Mouse (Mus musculus): ENCODE measurements around the gene Zfhx3. TPM values are rescaled to one million over a fixed set of nuclear protein-coding genes. Genes with fewer than 3 reads are reported as not detected.

The Zfhx3 gene
- polyA plus RNA-seq, 1 experiment from 2014 or later, result 14.4 TPM

GRCm38 (mm10) chr8:108671939-108672515 is 729.6 kb downstream of the Zfhx3 start:
- Histone ChIP-seq H3K4me1 (peaks cover 11% of the 10 kb centered on the region), H3K27me3 (ENCODE audit: low read depth, poor library complexity, severe bottlenecking) (peaks cover 10% of the 10 kb centered on the region), H3K4me3 (no peak overlapping the region), H3K27ac (replicated peaks) (no peak overlapping the region), H3K9me3 (replicated peaks) (no peaks in the 10 kb centered on the region), H3K36me3 (no peaks in the 10 kb centered on the region)
- no peak for DNase-seq (ENCODE audit: low spot score)
- 91% methylated on average over 11 of the region's 11 CpGs for WGBS

DNA sequence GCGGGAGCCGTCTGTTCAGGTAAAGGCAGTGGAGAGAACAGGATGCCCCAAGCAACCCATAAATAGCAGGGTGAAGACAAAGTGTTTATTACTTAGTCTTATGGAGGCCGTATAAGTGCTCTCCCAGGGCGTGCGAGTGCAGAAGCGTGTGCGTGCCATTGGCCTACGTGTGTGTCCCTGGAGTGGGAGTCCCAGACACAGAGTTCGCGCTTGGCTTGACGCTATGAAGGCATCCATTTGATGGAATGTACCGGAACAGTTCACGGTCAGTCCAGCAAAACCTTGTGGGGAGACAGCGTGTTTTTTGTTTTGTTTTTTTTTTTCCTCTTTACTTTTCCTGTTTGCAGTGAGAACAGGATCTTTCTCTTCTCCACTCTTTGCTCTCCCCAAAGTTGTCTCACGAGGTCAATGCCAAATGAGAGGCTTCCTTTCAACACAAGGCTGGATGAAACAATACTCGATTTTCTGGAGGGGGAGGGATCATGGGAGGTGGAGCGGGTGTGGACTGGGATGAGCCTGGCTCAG is 732.6 kb downstream of the Zfhx3 start:
- peak overlapping the region; percentile 52; the same call in 1 of the 2 replicates for H3K27ac ChIP-seq (replicated peaks)
- no peaks in the 10 kb centered on the region for H3K36me3 ChIP-seq
- 69% methylated on average over 17 of the region's 17 CpGs for WGBS
- H3K4me1 ChIP-seq, result peaks cover 11% of the 10 kb centered on the region
- no peaks in the 10 kb centered on the region for H3K9me3 ChIP-seq (replicated peaks)
- no peak overlapping the region for H3K4me3 ChIP-seq
- no peak for DNase-seq (ENCODE audit: low spot score)
- peaks cover 10% of the 10 kb centered on the region for H3K27me3 ChIP-seq (ENCODE audit: low read depth, poor library complexity, severe bottlenecking)

DNA sequence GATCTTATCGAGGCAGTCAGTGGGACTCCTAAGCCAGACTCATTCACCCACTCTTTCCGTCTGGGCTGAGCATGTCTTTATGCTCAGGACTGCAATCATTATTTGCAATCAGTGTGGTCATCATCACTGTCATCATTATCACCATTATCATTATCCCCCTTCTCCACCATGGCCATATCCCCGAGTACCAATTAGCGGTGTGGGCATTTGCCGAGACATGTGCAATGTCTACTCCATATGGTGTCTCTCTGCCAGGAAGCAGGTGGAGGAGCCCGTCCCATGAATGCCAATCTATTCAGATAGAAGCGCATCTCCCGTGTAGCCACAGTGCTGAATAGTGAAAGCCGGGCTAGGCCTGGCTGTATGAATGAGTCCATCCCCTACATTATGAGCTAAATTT is 747.2 kb downstream of the Zfhx3 start:
- Histone ChIP-seq H3K9me3 (replicated peaks) (no peaks in the 10 kb centered on the region), H3K27ac (replicated peaks) (no peak overlapping the region), H3K4me1 (peaks cover 28% of the 10 kb centered on the region), H3K4me3 (no peak overlapping the region), H3K36me3 (no peaks in the 10 kb centered on the region), H3K27me3 (ENCODE audit: low read depth, poor library complexity, severe bottlenecking) (peaks cover 41% of the 10 kb centered on the region)
- DNase-seq (ENCODE audit: low spot score), result no peak
- WGBS, result 93% methylated on average over 9 of the region's 9 CpGs

DNA sequence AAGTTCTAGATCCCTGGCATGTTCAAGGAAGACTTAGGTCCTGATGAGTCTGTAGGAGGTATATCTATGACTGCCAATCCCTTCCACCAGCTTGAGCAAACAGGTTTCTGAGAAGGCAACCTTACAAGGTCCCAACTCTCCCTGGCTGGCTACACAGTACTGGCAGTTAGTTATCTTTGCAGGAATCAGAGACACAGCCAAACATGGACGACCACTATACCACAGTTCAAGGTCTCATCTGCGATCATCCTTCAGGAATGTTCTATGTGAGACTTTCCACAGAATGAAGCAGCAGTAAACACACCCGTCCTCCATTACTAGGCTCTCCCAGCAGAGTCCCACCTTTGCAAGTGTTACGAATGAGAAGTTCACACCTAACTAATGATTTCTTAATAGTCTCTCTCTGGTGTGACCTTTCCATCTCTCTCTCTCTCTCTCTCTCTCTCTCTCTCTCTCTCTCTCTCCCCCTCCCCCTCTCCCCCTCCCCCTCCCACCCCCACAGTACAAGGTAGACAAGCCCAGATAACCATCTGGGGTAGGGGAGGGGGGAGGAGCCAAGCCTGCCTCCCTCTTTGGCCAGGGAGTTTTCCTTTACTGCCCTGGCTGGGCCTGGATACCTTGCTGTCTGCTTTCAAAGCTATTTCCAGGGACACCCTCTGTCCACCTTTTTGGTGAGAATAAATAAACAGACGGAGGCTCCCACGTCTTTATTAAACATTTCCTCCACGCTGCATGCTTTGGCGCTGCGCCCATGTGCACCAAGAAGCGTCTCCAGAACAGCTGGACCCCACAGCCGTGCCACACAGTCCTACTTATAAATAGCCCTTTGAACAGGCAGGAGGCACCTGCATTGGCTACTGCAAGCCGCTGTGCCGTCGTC is 748.4 kb downstream of the Zfhx3 start:
- Histone ChIP-seq H3K4me1 (peaks cover 38% of the 10 kb centered on the region), H3K9me3 (replicated peaks) (no peaks in the 10 kb centered on the region), H3K27ac (replicated peaks) (peak overlapping the region; percentile 68; the same call in 1 of the 2 replicates), H3K4me3 (no peak overlapping the region; the same call in none of the 2 replicates), H3K27me3 (ENCODE audit: low read depth, poor library complexity, severe bottlenecking) (peaks cover 52% of the 10 kb centered on the region), H3K36me3 (no peaks in the 10 kb centered on the region)
- 34% methylated on average over 14 of the region's 14 CpGs for WGBS
- peak; percentile 32 for DNase-seq (ENCODE audit: low spot score)

DNA sequence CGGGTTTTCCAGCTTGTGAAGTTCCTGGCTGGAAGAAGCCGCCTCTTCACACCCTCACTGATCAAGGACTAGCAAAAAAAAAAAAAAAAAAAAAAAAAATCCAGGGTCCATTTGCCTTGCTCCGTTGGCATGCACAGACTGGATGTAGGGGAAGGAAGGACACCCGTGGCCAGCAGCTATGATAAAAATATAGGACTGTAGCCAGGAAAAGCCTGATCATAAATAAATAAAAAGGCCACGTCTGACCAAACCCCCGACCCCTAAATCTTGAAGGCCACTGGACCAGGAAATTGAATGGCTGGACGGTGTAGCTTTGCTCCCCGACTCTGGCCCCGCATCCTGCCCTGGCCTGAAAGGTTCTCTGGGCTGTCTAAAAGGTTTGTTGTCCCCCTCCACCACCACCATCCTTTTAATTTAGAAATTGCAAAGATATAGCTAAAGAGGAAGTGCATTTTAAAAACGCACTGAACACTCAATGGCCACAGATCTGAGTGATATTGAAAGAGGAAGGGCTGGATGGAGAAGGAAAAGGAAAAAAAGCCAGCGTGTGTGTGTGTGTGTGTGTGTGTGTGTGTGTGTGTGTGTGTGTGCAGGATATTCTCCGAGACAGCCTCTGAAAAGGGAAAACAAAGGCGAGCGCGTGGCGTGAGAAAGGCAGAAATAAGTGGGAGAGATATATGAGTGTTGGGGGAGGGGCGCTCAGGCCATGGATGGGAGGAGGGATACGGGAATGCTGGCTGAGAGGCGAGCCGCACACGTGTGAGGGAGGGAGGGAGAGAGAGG is 749.2 kb downstream of the Zfhx3 start:
- no peaks in the 10 kb centered on the region for H3K36me3 ChIP-seq
- WGBS, result 3% methylated on average over 21 of the region's 21 CpGs
- H3K4me1 ChIP-seq, result peaks cover 46% of the 10 kb centered on the region
- H3K27ac ChIP-seq (replicated peaks), result peak overlapping the region; percentile 68
- H3K27me3 ChIP-seq (ENCODE audit: low read depth, poor library complexity, severe bottlenecking), result peaks cover 61% of the 10 kb centered on the region
- peak overlapping the region; percentile 48 for H3K4me3 ChIP-seq
- no peaks in the 10 kb centered on the region for H3K9me3 ChIP-seq (replicated peaks)
- DNase-seq (ENCODE audit: low spot score), result peak; percentile 53

DNA sequence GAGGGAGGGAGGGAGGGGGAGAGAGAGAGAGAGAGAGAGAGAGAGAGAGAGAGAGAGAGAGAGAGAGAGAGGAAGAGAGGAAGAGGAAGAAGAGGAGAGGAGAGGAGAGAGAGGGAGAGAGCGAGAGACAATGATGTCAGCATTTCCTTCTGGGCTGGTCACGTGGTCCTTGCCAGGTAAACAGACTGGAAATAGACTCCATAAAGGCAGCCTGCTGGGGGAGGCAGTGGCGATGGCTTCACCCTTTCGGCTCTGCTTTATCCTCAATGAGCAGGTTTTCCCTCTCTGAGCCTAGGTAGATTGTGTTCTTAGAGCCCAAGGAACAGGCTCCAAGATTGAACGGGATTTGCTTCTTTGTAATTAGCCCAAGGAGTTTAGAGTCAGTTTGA is 749.8 kb downstream of the Zfhx3 start:
- H3K27ac ChIP-seq (replicated peaks), result peak overlapping the region; percentile 68
- H3K4me1 ChIP-seq, result peaks cover 51% of the 10 kb centered on the region

DNA sequence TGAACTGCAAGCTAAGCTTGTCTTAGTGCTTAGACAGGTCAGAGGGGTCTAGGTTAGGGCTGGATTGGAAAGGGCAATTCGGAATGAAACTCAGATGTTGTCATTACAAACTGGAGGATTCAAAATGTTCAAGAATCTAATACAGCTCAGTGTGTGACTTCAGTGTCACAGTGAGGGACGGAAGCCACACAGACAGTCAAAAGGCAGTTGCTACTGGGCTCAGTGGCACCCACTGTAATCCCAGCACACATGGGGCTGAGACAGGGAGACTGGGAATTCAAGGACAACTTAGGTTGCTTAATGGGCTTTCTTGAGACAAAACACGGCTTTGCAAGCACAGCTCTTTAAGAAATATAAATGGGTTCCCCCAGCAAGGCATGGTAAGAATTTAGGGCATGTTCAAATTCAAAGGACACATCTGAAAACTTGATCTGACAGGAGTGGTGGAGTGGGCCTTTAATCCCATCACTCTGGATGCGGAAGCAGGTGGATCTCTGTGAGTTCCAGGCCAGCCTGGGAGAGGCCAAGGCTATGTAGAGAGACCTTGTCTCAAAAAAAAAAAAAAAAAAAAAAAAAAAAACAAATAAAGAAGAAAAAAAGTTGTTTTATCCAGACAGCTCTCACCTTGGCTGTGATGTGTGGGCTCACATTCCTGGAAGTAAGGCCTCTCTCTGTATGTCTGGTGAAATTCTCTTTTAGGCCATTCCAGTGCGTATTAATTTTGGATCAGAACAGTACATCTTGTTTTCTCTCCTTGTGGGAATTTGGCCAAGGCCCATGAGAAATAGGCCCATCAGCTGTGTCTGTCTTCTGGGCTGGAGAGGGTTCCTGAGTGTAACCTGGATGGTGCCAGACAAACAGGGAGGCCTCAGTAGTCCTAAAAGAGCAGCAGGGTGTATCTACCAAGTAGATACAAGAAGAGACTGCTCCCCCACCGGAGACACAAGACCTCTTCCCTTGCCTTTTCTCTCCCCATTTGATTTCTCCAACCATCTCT is 750.5 kb downstream of the Zfhx3 start:
- Histone ChIP-seq H3K27ac (replicated peaks) (peak overlapping the region; percentile 68; the same call in 1 of the 2 replicates), H3K4me3 (peak overlapping the region; percentile 48; the same call in 1 of the 2 replicates), H3K9me3 (replicated peaks) (no peaks in the 10 kb centered on the region), H3K36me3 (no peaks in the 10 kb centered on the region), H3K4me1 (peaks cover 58% of the 10 kb centered on the region), H3K27me3 (ENCODE audit: low read depth, poor library complexity, severe bottlenecking) (peaks cover 74% of the 10 kb centered on the region)
- DNase-seq (ENCODE audit: low spot score), result no peak
- WGBS, result 57% methylated on average over 6 of the region's 6 CpGs

More for the DNA sequence above, 749.8 kb downstream of the Zfhx3 start:
- whole genome bisulfite sequencing, result 4% methylated on average over 5 of the region's 5 CpGs
- Histone ChIP-seq H3K36me3 (no peaks in the 10 kb centered on the region), H3K4me3 (peak overlapping the region; percentile 48), H3K9me3 (replicated peaks) (no peaks in the 10 kb centered on the region), H3K27me3 (ENCODE audit: low read depth, poor library complexity, severe bottlenecking) (peaks cover 67% of the 10 kb centered on the region)
- peak; percentile 44 for DNase-seq (ENCODE audit: low spot score)

DNA sequence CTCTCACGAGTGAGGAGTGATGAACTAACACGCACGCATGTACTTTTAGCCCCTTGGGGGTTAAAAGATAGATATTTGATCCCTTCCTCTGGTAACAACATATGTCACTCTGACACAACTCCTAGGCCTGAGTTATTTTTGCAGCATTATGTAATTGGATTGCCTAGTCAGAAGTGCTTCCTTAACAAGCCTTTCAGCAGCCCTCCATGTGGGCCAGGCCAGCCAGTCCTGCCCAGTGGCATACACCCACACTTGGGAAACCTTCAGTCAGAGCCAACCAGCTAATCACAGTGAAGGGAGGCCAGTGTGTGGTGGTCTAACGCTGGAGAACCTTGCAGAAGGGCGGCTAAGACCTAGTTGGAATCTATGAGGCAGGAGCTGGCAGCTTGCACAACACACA is 751.4 kb downstream of the Zfhx3 start:
- H3K36me3 ChIP-seq, result no peaks in the 10 kb centered on the region
- H3K4me1 ChIP-seq, result peaks cover 66% of the 10 kb centered on the region
- WGBS, result 56% methylated on average over 5 of the region's 5 CpGs
- DNase-seq (ENCODE audit: low spot score), result no peak
- H3K27ac ChIP-seq (replicated peaks), result no peak overlapping the region
- H3K4me3 ChIP-seq, result no peak overlapping the region
- H3K27me3 ChIP-seq (ENCODE audit: low read depth, poor library complexity, severe bottlenecking), result peaks cover 83% of the 10 kb centered on the region
- no peaks in the 10 kb centered on the region for H3K9me3 ChIP-seq (replicated peaks)

DNA sequence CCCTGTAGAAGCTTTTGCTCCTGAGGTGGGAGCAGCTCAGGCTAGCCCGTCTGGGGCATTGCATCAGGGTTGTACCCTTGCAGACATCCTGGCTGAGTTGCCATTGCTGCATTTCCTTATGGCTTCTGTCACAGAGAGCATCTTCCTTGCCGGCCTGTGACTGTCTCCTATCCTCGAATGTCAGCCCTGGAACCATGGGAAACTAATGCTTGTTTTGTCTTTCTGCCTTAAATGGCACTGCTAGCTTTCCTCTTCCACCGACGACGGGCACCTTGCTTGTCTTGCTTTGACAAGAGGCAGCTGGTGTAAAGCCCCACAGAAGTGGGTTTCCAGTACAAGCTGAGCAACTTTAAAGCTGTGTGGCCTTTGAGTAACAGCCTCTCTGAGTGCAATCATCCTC is 752.1 kb downstream of the Zfhx3 start:
- Histone ChIP-seq H3K27me3 (ENCODE audit: low read depth, poor library complexity, severe bottlenecking) (peaks cover 89% of the 10 kb centered on the region), H3K36me3 (no peaks in the 10 kb centered on the region), H3K9me3 (replicated peaks) (no peaks in the 10 kb centered on the region), H3K4me3 (no peak overlapping the region), H3K4me1 (peaks cover 73% of the 10 kb centered on the region), H3K27ac (replicated peaks) (no peak overlapping the region)
- DNase-seq (ENCODE audit: low spot score), result no peak
- 31% methylated on average over 6 of the region's 6 CpGs for WGBS

DNA sequence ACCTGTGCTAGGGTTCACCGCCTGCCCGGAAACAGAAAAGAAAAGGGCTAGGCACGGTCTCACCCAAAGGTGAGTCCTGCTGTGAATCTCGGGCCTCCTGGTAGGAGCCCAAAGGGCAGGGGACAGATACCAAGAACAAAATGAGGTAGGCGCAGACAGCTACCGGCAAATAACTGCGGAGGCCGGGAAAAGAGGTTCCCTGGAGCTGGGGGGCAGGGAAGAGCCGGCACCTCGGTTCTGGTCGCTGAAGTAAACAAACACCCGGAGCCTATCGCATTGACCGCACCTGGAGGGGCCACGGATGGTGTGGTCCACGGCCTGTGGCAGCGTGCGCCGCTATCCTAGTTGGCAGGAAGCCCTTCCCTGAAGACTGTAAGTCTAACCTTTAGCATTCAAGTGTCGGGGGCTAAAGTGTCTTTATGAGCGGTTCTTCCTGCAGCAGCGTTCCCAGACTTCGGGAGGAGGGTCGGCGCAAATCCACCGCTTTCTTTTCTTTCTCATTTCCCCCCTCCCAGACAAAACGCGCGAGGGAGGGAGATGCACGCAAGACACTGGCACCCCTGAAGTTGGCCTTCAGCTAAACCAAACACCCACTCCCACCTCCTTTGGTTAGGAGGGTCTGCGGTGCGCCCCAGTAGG is 752.9 kb downstream of the Zfhx3 start:
- WGBS, result 2% methylated on average over 32 of the region's 32 CpGs
- Histone ChIP-seq H3K4me3 (peak overlapping the region; percentile 53), H3K36me3 (no peaks in the 10 kb centered on the region), H3K9me3 (replicated peaks) (no peaks in the 10 kb centered on the region), H3K27me3 (ENCODE audit: low read depth, poor library complexity, severe bottlenecking) (peaks cover 89% of the 10 kb centered on the region), H3K4me1 (peaks cover 81% of the 10 kb centered on the region), H3K27ac (replicated peaks) (peak overlapping the region; percentile 59)
- DNase-seq (ENCODE audit: low spot score), result peak; percentile 47

DNA sequence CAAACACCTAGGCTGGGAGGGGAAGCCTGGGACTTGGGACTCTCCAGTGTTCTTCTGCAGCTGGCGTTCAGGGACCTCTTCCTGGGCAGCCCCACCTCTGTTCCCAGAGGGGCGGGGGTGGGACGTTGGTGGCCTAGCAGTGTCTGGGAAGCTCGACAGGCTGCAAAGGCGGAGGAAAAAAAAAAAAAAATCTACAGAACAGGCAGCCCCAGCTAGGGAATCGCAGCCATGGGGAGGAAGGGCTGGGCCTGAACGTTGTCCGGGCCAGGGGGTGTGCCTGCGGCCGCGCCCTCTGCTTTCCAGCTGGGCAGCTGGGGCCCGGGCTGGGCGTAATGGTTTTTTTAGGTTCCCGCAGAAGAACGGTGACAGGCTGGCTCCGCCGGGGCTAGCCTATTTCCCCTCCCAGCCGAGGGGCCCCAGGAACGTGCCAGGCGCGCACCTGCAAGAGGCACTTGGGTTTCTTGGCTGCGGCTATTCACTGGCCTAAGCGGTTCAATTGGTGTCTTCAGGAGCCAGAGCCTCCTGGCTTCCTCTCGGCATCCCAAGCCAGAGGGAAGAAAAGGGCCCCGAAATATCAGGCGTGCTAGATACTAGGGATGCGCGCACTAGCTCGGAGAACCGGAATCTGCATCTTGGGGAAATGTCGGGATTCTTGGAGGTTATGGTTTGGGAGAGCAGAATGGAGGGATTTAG is 753.6 kb downstream of the Zfhx3 start:
- H3K4me3 ChIP-seq, result peak overlapping the region; percentile 53
- H3K9me3 ChIP-seq (replicated peaks), result no peaks in the 10 kb centered on the region
- under 1% methylated on average over 31 of the region's 31 CpGs for WGBS
- peak overlapping the region; percentile 59 for H3K27ac ChIP-seq (replicated peaks)
- peaks cover 83% of the 10 kb centered on the region for H3K4me1 ChIP-seq
- peaks cover 84% of the 10 kb centered on the region for H3K27me3 ChIP-seq (ENCODE audit: low read depth, poor library complexity, severe bottlenecking)
- H3K36me3 ChIP-seq, result no peaks in the 10 kb centered on the region
- peak; percentile 55 for DNase-seq (ENCODE audit: low spot score)
